22 mouse cellular contexts compared by ENCODE assay signal in the genomic region with DNA sequence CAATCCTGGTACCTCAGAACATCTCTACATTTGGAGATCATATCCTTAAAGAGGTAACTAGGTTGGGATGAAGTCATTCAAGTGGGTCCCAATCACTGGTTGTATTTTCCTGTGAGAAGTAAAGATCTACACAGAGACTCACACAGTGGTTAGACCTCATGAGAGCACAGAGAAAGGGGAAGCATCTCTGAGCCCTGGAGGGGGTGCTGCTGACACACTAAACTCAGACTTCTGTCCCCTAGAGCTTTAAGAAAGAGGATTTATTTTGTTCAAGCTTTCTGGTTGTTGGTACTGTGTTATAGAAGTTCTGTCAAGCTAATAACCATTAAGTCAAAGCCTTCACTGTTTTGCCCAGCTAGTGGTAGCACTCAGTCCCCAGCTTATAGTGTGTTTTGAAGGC. TPM values are rescaled to one million over a fixed set of nuclear protein-coding genes. Genes with fewer than 3 reads are reported as not detected.
A peak's percentile ranks its signal among the peaks of the same experiment; 100 is the strongest.
DNase-seq lines count a peak whose midpoint lies in the region; TF ChIP-seq lines count a peak whose summit lies in the region.
"Had no signal": no experiment of that assay in that cellular context is flagged by ENCODE, and none has a peak within 500 bp of the region (broad histone marks: within the 10 kb centered on the region; RNA-seq: fewer than 3 reads in every experiment).

No protein-coding gene starts in this region.

- no peak for TF ChIP-seq POLR2A in MEL (IDR thresholded peaks at IDR 0.05; ENCODE audit: control insufficient read depth in 1 of 2, insufficient read depth in 1 of 2, low read depth in 1 of 2, low read length in 2 of 2, poor library complexity in 1 of 2)

- peak; percentile 39 for TF ChIP-seq RAD21 in MEL (IDR thresholded peaks at IDR 0.05; ENCODE audit: low read depth, low read length)

- H3K9me3 ChIP-seq in MEL (replicated peaks; ENCODE audit: insufficient read depth, low read length): no peaks in the 10 kb centered on the region
- H3K9me3 ChIP-seq: embryonic facial prominence, embryonic 15.5 days; heart, embryonic 10.5 days; heart, embryonic 15.5 days had no signal

- no peaks in the 10 kb centered on the region for H3K4me1 ChIP-seq in MEL (ENCODE audit: control insufficient read depth in 1 of 2, insufficient read depth in 2 of 2, low read length in 2 of 2)
- H3K4me1 ChIP-seq: embryonic facial prominence, embryonic 15.5 days; forebrain, embryonic 10.5 days; heart, embryonic 10.5 days; heart, embryonic 15.5 days; hindbrain, embryonic 13.5 days had no signal

- H3K27ac ChIP-seq in layer of hippocampus, adult 2 months: no peak overlapping the region
- H3K27ac ChIP-seq in MEL (ENCODE audit: control insufficient read depth, low read depth, low read length): no peak overlapping the region
- H3K27ac ChIP-seq: embryonic facial prominence, embryonic 15.5 days; forebrain, embryonic 10.5 days; gastrocnemius, adult 2 months; heart, embryonic 10.5 days; heart, embryonic 15.5 days; hindbrain, embryonic 13.5 days; hindbrain, postnatal 0 days had no signal

- TF ChIP-seq EP300 in MEL (IDR thresholded peaks at IDR 0.05; ENCODE audit: low read depth in 1 of 2, low read length in 2 of 2): no peak

- TF ChIP-seq CTCF in layer of hippocampus, adult 2 months (conservative IDR thresholded peaks at IDR 0.05): peak; percentile 42
- peak in 1 of 3 experiments; percentile 32; a peak in 2 of 6 replicates for TF ChIP-seq CTCF in MEL (IDR thresholded peaks at IDR 0.05 in 2 of 3, conservative IDR thresholded peaks at IDR 0.05 in 1 of 3; ENCODE audit: control insufficient read depth in 1 of 3, insufficient read depth in 1 of 3, low read depth in 2 of 3, low read length in 3 of 3, poor library complexity in 1 of 3, severe bottlenecking in 1 of 3)

- no peaks in the 10 kb centered on the region for H3K79me2 ChIP-seq in MEL (ENCODE audit: control insufficient read depth, insufficient read depth, low read length, poor library complexity)

- no peak for DNase-seq in layer of hippocampus, adult 2 months (ENCODE audit: low spot score in 2 of 2)
- no peak for DNase-seq in layer of hippocampus, adult 9-11 months
- DNase-seq in A20 (ENCODE audit: low read depth, low spot score) (peak; percentile 37), MEL (ENCODE audit: low read depth, low spot score) (no peak)
- peak; percentile 50 for DNase-seq in splenic B cell, adult 2 months (ENCODE audit: low read depth, low spot score)
- DNase-seq in adrenal gland, adult (ENCODE audit: inconsistent age in 2 of 2, low spot score in 1 of 2): no peak
- DNase-seq in thymus, postnatal 0 days (ENCODE audit: low spot score): no peak
- DNase-seq: adrenal gland, postnatal 14 days; cerebellum, adult 2 months; cerebellum, postnatal 10 days; embryo, embryonic 11 days; gastrocnemius, adult 2 months; gastrocnemius, postnatal 25 days; heart, postnatal 14 days had no signal

- H3K27me3 ChIP-seq in MEL (ENCODE audit: control insufficient read depth in 1 of 2, insufficient read depth in 2 of 2, low read length in 2 of 2): no peaks in the 10 kb centered on the region
- H3K27me3 ChIP-seq in splenic B cell, adult 2 months (ENCODE audit: control insufficient read depth, insufficient read depth, low read length, poor library complexity, severe bottlenecking): no peaks in the 10 kb centered on the region
- H3K27me3 ChIP-seq: embryonic facial prominence, embryonic 15.5 days; heart, embryonic 15.5 days; hindbrain, embryonic 13.5 days had no signal

- no peak overlapping the region for H3K4me3 ChIP-seq in layer of hippocampus, adult 2 months
- no peak overlapping the region for H3K4me3 ChIP-seq in MEL (ENCODE audit: control insufficient read depth in 1 of 2, insufficient read depth in 1 of 2, low read depth in 2 of 2, low read length in 2 of 2)
- H3K4me3 ChIP-seq: embryonic facial prominence, embryonic 15.5 days; erythroblast, embryonic 14.5 days; forebrain, embryonic 10.5 days; gastrocnemius, adult 2 months; heart, embryonic 10.5 days; heart, embryonic 15.5 days; hindbrain, embryonic 13.5 days had no signal

- no peak overlapping the region for H3K9ac ChIP-seq in MEL (ENCODE audit: control insufficient read depth, low read depth, low read length, poor library complexity, severe bottlenecking)
- H3K9ac ChIP-seq: embryonic facial prominence, embryonic 15.5 days; heart, embryonic 15.5 days; hindbrain, embryonic 13.5 days had no signal

- H3K36me3 ChIP-seq in MEL (ENCODE audit: control insufficient read depth in 1 of 2, insufficient read depth in 2 of 2, low read length in 2 of 2): no peaks in the 10 kb centered on the region
- no peaks in the 10 kb centered on the region for H3K36me3 ChIP-seq in splenic B cell, adult 2 months (ENCODE audit: control insufficient read depth, insufficient read depth, low read length, poor library complexity, severe bottlenecking)
- H3K36me3 ChIP-seq: embryonic facial prominence, embryonic 15.5 days; forebrain, embryonic 10.5 days; G1E; heart, embryonic 10.5 days; heart, embryonic 15.5 days; hindbrain, embryonic 13.5 days had no signal

TF ChIP-seq in MEL, 35 proteins besides CTCF, POLR2A, EP300 and RAD21:
- TF ChIP-seq SMC3 (IDR thresholded peaks at IDR 0.05; ENCODE audit: low read depth, low read length) (peak; percentile 27; the same call in 1 of the 2 replicates), UBTF (IDR thresholded peaks at IDR 0.05; ENCODE audit: borderline replicate concordance, insufficient read depth, low read depth, low read length) (no peak)

RNA-seq across cellular contexts. Expression of a gene that starts 19.1 kb away (rescaled TPM):
- total RNA-seq in layer of hippocampus, adult 2 months (2021): 10 to 100 TPM; 62.2 to 66.9 TPM
- total RNA-seq in MEL (2012; rRNA removed): 3.3 and 4.8 TPM in 2 replicates
- 1 to 10 TPM in 1 of 2 experiments, not detected in 1; 9.3 TPM for polyA plus RNA-seq in MEL (2012; ENCODE audit: insufficient read depth in 1 of 2, insufficient read length in 2 of 2, low read depth in 1 of 2, low replicate concordance in 2 of 2, missing spikeins in 1 of 2)
- 7.7 and 11.1 TPM in 2 replicates for polyA plus RNA-seq in thymus, postnatal 0 days (2015; fragmentation: Nextera tagmentation; extraction: Ambion mirVana)

Comparison
In these comparisons a context has a peak if more than half of its experiments do, and no peak if none do; other contexts are left out.
1. DNase-seq: peak in A20 (single experiment) and splenic B cell, adult 2 months (single experiment); none in layer of hippocampus, adult 2 months (0 of 2), layer of hippocampus, adult 9-11 months (single experiment), MEL (single experiment), adrenal gland, adult (0 of 2) and thymus, postnatal 0 days (single experiment).
2. RNA of a gene that starts 19.1 kb away (total RNA-seq): 62.2 to 66.9 TPM in layer of hippocampus, adult 2 months; 3.3 to 4.8 TPM in MEL; every median in the first group is over 10 times any median in the second.